Mouse (Mus musculus): ENCODE measurements at regions not wholly inside any gene's neighbourhood (a gene's known extent, or its start where the extent isn't known, plus 50 kb on each side); places are given as distances from the start of the nearest gene placed in this dataset.

- no peak for TF ChIP-seq CTCF (IDR thresholded peaks at IDR 0.05; ENCODE audit: low read depth, low read length)
- no peak for TF ChIP-seq POLR2AphosphoS5 (IDR thresholded peaks at IDR 0.05; ENCODE audit: insufficient replicate concordance, low read depth, low read length)
- TF ChIP-seq GATA2 (IDR thresholded peaks at IDR 0.05; ENCODE audit: borderline replicate concordance, low read depth, low read length) = no peak
- no peak for TF ChIP-seq GATA1 (IDR thresholded peaks at IDR 0.05; ENCODE audit: borderline replicate concordance, low read length)
- no peak for TF ChIP-seq TAL1 (conservative IDR thresholded peaks at IDR 0.05; ENCODE audit: low read depth, low read length)
- no peak for DNase-seq (ENCODE audit: low spot score)
- no peak for ATAC-seq (ENCODE audit: extremely low read depth, insufficient number of reproducible peaks, low FRiP score, poor library complexity, severe bottlenecking)
- Histone ChIP-seq H3K36me3 (replicated peaks) (no peaks in the 10 kb centered on the region), H3K9me3 (replicated peaks) (no peaks in the 10 kb centered on the region), H3K4me3 (ENCODE audit: low read depth, low read length) (no peak overlapping the region), H3K4me1 (ENCODE audit: insufficient read depth, low read depth, low read length) (no peaks in the 10 kb centered on the region), H3K27me3 (ENCODE audit: insufficient read depth, low read length) (peaks cover 17% of the 10 kb centered on the region)
These were observed 250.4 kb downstream of the Kcnrg start for GRCm38 (mm10) chr14:61857616-61858015.

GRCm38 (mm10) chr14:61860688-61861087, 253.4 kb downstream of the Kcnrg start:
- ATAC-seq (ENCODE audit: extremely low read depth, insufficient number of reproducible peaks, low FRiP score, poor library complexity, severe bottlenecking) (no peak), DNase-seq (ENCODE audit: low spot score) (no peak)

GRCm38 (mm10) chr14:61861357-61861958, 254.2 kb downstream of the Kcnrg start:
- TF ChIP-seq TAL1 (conservative IDR thresholded peaks at IDR 0.05; ENCODE audit: low read depth, low read length) = no peak
- no peak for TF ChIP-seq GATA1 (IDR thresholded peaks at IDR 0.05; ENCODE audit: borderline replicate concordance, low read length)
- TF ChIP-seq GATA2 (IDR thresholded peaks at IDR 0.05; ENCODE audit: borderline replicate concordance, low read depth, low read length) = no peak
- no peak for TF ChIP-seq POLR2AphosphoS5 (IDR thresholded peaks at IDR 0.05; ENCODE audit: insufficient replicate concordance, low read depth, low read length)
- no peak for TF ChIP-seq CTCF (IDR thresholded peaks at IDR 0.05; ENCODE audit: low read depth, low read length)
- H3K4me3 ChIP-seq (ENCODE audit: low read depth, low read length) = no peak overlapping the region
- no peaks in the 10 kb centered on the region for H3K9me3 ChIP-seq (replicated peaks)
- no peaks in the 10 kb centered on the region for H3K4me1 ChIP-seq (ENCODE audit: insufficient read depth, low read depth, low read length)
- peaks cover 26% of the 10 kb centered on the region for H3K27me3 ChIP-seq (ENCODE audit: insufficient read depth, low read length)
- DNase-seq (ENCODE audit: low spot score) = no peak
- ATAC-seq (ENCODE audit: extremely low read depth, insufficient number of reproducible peaks, low FRiP score, poor library complexity, severe bottlenecking) = no peak
- no peaks in the 10 kb centered on the region for H3K36me3 ChIP-seq (replicated peaks)

More at GRCm38 (mm10) chr14:61860688-61861087, 253.4 kb downstream of the Kcnrg start:
- Histone ChIP-seq H3K9me3 (replicated peaks) (no peaks in the 10 kb centered on the region), H3K4me3 (ENCODE audit: low read depth, low read length) (no peak overlapping the region), H3K4me1 (ENCODE audit: insufficient read depth, low read depth, low read length) (no peaks in the 10 kb centered on the region), H3K27me3 (ENCODE audit: insufficient read depth, low read length) (peaks cover 24% of the 10 kb centered on the region), H3K36me3 (replicated peaks) (no peaks in the 10 kb centered on the region)
- TF ChIP-seq TAL1 (conservative IDR thresholded peaks at IDR 0.05; ENCODE audit: low read depth, low read length) = no peak
- no peak for TF ChIP-seq CTCF (IDR thresholded peaks at IDR 0.05; ENCODE audit: low read depth, low read length)
- no peak for TF ChIP-seq POLR2AphosphoS5 (IDR thresholded peaks at IDR 0.05; ENCODE audit: insufficient replicate concordance, low read depth, low read length)
- TF ChIP-seq GATA1 (IDR thresholded peaks at IDR 0.05; ENCODE audit: borderline replicate concordance, low read length) = no peak
- no peak for TF ChIP-seq GATA2 (IDR thresholded peaks at IDR 0.05; ENCODE audit: borderline replicate concordance, low read depth, low read length)

GRCm38 (mm10) chr14:61862931-61863330, 255.7 kb downstream of the Kcnrg start:
- Histone ChIP-seq H3K4me3 (ENCODE audit: low read depth, low read length) (no peak overlapping the region), H3K36me3 (replicated peaks) (no peaks in the 10 kb centered on the region), H3K4me1 (ENCODE audit: insufficient read depth, low read depth, low read length) (no peaks in the 10 kb centered on the region), H3K9me3 (replicated peaks) (no peaks in the 10 kb centered on the region), H3K27me3 (ENCODE audit: insufficient read depth, low read length) (peaks cover 26% of the 10 kb centered on the region)
- no peak for ATAC-seq (ENCODE audit: extremely low read depth, insufficient number of reproducible peaks, low FRiP score, poor library complexity, severe bottlenecking)
- no peak for DNase-seq (ENCODE audit: low spot score)
- TF ChIP-seq GATA2 (IDR thresholded peaks at IDR 0.05; ENCODE audit: borderline replicate concordance, low read depth, low read length) = no peak
- no peak for TF ChIP-seq POLR2AphosphoS5 (IDR thresholded peaks at IDR 0.05; ENCODE audit: insufficient replicate concordance, low read depth, low read length)
- TF ChIP-seq TAL1 (conservative IDR thresholded peaks at IDR 0.05; ENCODE audit: low read depth, low read length) = no peak

- Histone ChIP-seq H3K27me3 (ENCODE audit: insufficient read depth, low read length) (peaks cover 26% of the 10 kb centered on the region), H3K4me3 (ENCODE audit: low read depth, low read length) (no peak overlapping the region), H3K36me3 (replicated peaks) (no peaks in the 10 kb centered on the region), H3K9me3 (replicated peaks) (no peaks in the 10 kb centered on the region), H3K4me1 (ENCODE audit: insufficient read depth, low read depth, low read length) (no peaks in the 10 kb centered on the region)
- DNase-seq (ENCODE audit: low spot score) (no peak), ATAC-seq (ENCODE audit: extremely low read depth, insufficient number of reproducible peaks, low FRiP score, poor library complexity, severe bottlenecking) (no peak)
- no peak for TF ChIP-seq GATA2 (IDR thresholded peaks at IDR 0.05; ENCODE audit: borderline replicate concordance, low read depth, low read length)
- TF ChIP-seq POLR2AphosphoS5 (IDR thresholded peaks at IDR 0.05; ENCODE audit: insufficient replicate concordance, low read depth, low read length) = no peak
- TF ChIP-seq TAL1 (conservative IDR thresholded peaks at IDR 0.05; ENCODE audit: low read depth, low read length) = no peak
- no peak for TF ChIP-seq GATA1 (IDR thresholded peaks at IDR 0.05; ENCODE audit: borderline replicate concordance, low read length)
- no peak for TF ChIP-seq CTCF (IDR thresholded peaks at IDR 0.05; ENCODE audit: low read depth, low read length)
These were observed 256.2 kb downstream of the Kcnrg start for GRCm38 (mm10) chr14:61863475-61863874.

- TF ChIP-seq GATA1 (IDR thresholded peaks at IDR 0.05; ENCODE audit: borderline replicate concordance, low read length) (no peak), TAL1 (conservative IDR thresholded peaks at IDR 0.05; ENCODE audit: low read depth, low read length) (no peak), GATA2 (IDR thresholded peaks at IDR 0.05; ENCODE audit: borderline replicate concordance, low read depth, low read length) (no peak), CTCF (IDR thresholded peaks at IDR 0.05; ENCODE audit: low read depth, low read length) (no peak), POLR2AphosphoS5 (IDR thresholded peaks at IDR 0.05; ENCODE audit: insufficient replicate concordance, low read depth, low read length) (no peak)
- Histone ChIP-seq H3K9me3 (replicated peaks) (no peaks in the 10 kb centered on the region), H3K4me3 (ENCODE audit: low read depth, low read length) (no peak overlapping the region), H3K36me3 (replicated peaks) (no peaks in the 10 kb centered on the region), H3K4me1 (ENCODE audit: insufficient read depth, low read depth, low read length) (no peaks in the 10 kb centered on the region), H3K27me3 (ENCODE audit: insufficient read depth, low read length) (peaks cover 15% of the 10 kb centered on the region)
- ATAC-seq (ENCODE audit: extremely low read depth, insufficient number of reproducible peaks, low FRiP score, poor library complexity, severe bottlenecking) (no peak), DNase-seq (ENCODE audit: low spot score) (no peak)
These were observed 259.4 kb downstream of the Kcnrg start for GRCm38 (mm10) chr14:61866532-61867268.

Measured in G1E (cell line).